Mouse (Mus musculus) limb, embryonic 13.5 days (tissue): ENCODE results near the gene Trmt61a. TPM values are rescaled to one million over a fixed set of nuclear protein-coding genes. Genes with fewer than 3 reads are reported as not detected.

Experiments
- ATAC-seq: fragments of 200-750 bp; cut with Nextera tagmentation; 2 replicates; pipeline ENCODE4 v1.8.0; 2017; ENCODE audit warnings: low read depth, moderate number of reproducible peaks, moderate TSS enrichment; ENCODE audit not compliant: low FRiP score
- H3K27ac ChIP-seq: fragments of 300-500 bp; sonication (generic); 2 replicates; pipeline ENCODE4 v1.5.1; 2015; ENCODE audit warnings: inconsistent platforms, mild to moderate bottlenecking, moderate library complexity
- H3K27me3 ChIP-seq: fragments of 300-500 bp; sonication (generic); 2 replicates; pipeline ENCODE4 v1.6.1; 2015; ENCODE audit warnings: mild to moderate bottlenecking, inconsistent platforms
- H3K36me3 ChIP-seq: fragments of 300-500 bp; sonication (generic); 2 replicates; pipeline ENCODE4 v1.6.1; 2015; ENCODE audit warnings: inconsistent platforms, mild to moderate bottlenecking, moderate library complexity
- H3K4me1 ChIP-seq: fragments of 300-500 bp; sonication (generic); 2 replicates; pipeline ENCODE4 v1.6.1; 2015; ENCODE audit warnings: inconsistent platforms
- H3K4me2 ChIP-seq: fragments of 300-500 bp; sonication (generic); replicated peaks from 2 replicates; pipeline ENCODE4 v1.6.1; 2015; ENCODE audit warnings: inconsistent platforms, mild to moderate bottlenecking, moderate library complexity
- H3K4me3 ChIP-seq: fragments of 300-500 bp; sonication (generic); 2 replicates; pipeline ENCODE4 v1.5.1; 2015; ENCODE audit warnings: moderate library complexity, mild to moderate bottlenecking, inconsistent platforms
- H3K9ac ChIP-seq: fragments of 300-500 bp; sonication (generic); 2 replicates; pipeline ENCODE4 v1.6.1; 2015; ENCODE audit warnings: mild to moderate bottlenecking, inconsistent platforms
- H3K9me3 ChIP-seq: fragments of 300-500 bp; sonication (generic); 2 replicates; pipeline ENCODE4 v1.6.1; 2016; ENCODE audit warnings: inconsistent platforms
- WGBS: fragments of 180-500 bp; shearing (Covaris S2); methylation state at CpG from one replicate; pipeline ENCODE4 v1.1.7; 2015; 5-methylcytosine and 5-hydroxymethylcytosine counted together
- polyA plus RNA-seq: library from polyadenylated mRNA; unstranded; fragments of >200 nt; fragmentation: Nextera tagmentation; extraction: Ambion mirVana; gene quantifications from 2 replicates; pipeline ENCODE4 v1.2.1, GENCODE M21; 2015

The Trmt61a gene
- polyA plus RNA-seq, 1 experiment from 2014 or later: 10.7 TPM

DNA sequence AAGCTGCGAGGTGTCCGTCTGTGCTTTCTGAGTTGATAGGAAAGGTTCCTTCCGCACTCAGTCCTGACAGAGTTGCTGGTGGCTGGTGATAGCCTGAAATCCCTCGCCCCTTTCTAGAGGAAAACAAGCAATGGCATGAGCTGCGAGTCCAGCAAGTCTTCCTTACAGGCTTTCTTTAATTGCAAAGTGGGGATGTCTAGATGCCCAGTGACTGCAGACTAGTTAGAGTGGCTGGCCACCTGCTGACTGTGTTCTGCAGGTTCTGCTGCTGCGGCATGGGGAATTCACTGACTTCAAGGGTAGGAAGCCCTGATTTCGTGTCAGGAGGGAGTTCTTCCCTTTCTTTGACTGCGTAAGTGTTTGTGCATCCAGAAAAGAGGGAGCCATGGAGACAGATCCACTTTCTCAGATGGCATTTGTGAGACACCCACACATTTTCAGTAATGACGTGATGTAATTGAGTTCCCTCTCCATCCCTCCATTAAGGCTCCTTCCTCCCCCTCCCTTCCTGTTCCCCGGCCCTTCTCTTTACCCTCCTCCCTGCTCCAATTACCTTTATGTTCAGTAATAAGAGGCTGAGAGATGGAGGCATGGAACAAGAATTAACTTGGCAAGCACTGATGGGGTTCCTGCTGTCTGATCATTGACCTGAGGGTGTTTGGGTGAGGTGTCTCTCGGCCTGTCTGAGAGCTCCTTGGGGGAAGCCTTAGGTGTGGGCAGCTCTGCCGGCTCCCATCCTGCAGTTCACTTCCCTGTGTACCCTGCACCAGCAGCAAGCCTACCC, 47.6 kb downstream of the Trmt61a start:
- Histone ChIP-seq H3K9ac (no peak overlapping the region), H3K4me2 (no peak overlapping the region), H3K27ac (no peak overlapping the region), H3K36me3 (peaks cover 62% of the 10 kb centered on the region), H3K27me3 (no peaks in the 10 kb centered on the region), H3K9me3 (no peaks in the 10 kb centered on the region), H3K4me1 (no peaks in the 10 kb centered on the region), H3K4me3 (no peak overlapping the region)
- ATAC-seq: no peak
- WGBS: 77% methylated on average over 12 of the region's 12 CpGs

DNA sequence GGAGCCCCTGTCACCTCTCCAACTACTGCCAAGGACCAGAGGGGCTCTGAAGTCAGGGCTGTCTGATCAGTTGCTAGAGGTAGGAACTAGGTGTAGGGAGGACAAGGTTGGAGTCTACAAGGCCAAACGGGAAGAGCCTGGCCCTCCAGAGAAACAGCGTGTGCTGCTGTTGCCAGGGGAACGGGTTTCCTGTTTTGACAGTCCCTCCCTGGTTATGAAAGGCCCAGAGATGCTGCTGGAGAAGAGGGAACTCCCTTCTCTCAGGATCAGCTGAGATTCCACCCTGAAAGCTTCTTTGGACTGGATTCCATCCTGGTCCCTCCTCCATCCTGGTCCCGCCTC, 48.2 kb downstream of the Trmt61a start:
- peaks cover 62% of the 10 kb centered on the region for H3K36me3 ChIP-seq
- H3K27me3 ChIP-seq: no peaks in the 10 kb centered on the region
- H3K4me1 ChIP-seq: no peaks in the 10 kb centered on the region
- no peak overlapping the region for H3K27ac ChIP-seq
- no peak overlapping the region for H3K4me3 ChIP-seq
- no peak for ATAC-seq
- no peaks in the 10 kb centered on the region for H3K9me3 ChIP-seq
- no peak overlapping the region for H3K9ac ChIP-seq
- no peak overlapping the region for H3K4me2 ChIP-seq
- WGBS: 67% methylated on average over 4 of the region's 4 CpGs

- WGBS: 90% methylated on average over 1 of the region's 1 CpGs
- H3K27ac ChIP-seq: no peak overlapping the region
Observed at GRCm38 (mm10) chr12:111727956-111728355, 50.1 kb downstream of the Trmt61a start.

DNA sequence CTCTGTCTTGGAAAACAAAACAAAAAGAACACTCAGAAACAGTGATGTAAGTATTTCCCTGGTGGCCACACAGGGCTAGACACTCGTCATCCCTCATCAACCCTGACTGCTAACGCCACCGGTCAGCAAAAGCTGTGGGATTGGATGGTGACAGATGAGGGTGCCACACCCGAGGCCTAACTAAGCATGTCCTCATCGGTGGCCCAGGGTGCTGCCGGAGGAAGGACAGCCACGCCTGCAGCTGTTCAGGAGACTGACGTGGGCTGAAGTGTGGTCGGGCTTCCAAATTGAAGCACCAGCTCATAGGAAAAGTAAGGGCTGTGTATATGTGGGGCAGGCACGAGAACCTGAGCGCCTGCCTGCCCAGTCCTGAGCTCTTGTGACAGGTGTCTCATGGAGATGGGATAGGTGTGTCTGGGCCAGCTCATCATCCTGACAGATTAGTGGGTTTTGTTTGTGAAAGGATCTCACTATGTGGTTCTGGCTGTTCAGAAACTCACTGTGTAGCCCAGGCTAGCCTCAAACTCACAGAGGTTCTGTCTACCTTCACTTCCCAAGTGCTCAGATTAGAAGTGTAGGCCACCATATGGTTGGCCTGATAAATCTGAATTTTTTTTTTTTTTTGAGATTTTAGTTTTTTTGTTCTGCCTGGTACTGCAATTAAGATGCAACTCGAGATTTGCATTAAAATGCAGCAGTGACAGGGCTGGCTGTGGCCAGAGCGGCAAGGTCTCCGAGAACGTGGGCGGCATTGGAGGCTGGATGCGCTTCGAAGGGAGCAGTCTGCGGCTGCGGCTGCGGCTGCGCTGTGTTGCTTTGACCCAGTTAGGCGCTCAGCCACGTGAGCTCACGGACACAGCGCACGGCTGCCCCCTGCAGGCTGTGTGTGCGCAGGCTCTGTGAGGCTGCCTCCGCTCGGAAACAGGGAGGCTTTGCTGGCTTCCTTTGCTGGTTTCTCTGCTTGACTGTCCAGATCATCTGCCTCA, 54.2 kb downstream of the Trmt61a start:
- H3K9ac ChIP-seq: no peak overlapping the region; the same call in 1 of the 2 replicates
- ATAC-seq: peak; percentile 82
- no peaks in the 10 kb centered on the region for H3K9me3 ChIP-seq
- peak overlapping the region; percentile 47 for H3K4me2 ChIP-seq
- 0 out of 2 replicates have a peak, but pooled peaks cover 3% of the 10 kb centered on the region for H3K4me1 ChIP-seq
- H3K27ac ChIP-seq: no peak overlapping the region
- H3K4me3 ChIP-seq: no peak overlapping the region
- no peaks in the 10 kb centered on the region for H3K27me3 ChIP-seq
- WGBS: 31% methylated on average over 30 of the region's 30 CpGs
- peaks cover 42% of the 10 kb centered on the region for H3K36me3 ChIP-seq

More at GRCm38 (mm10) chr12:111727956-111728355, 50.1 kb downstream of the Trmt61a start:
- Histone ChIP-seq H3K4me3 (no peak overlapping the region), H3K36me3 (peaks cover 69% of the 10 kb centered on the region), H3K4me1 (0 out of 2 replicates have a peak, but pooled peaks cover 3% of the 10 kb centered on the region), H3K9ac (no peak overlapping the region), H3K27me3 (no peaks in the 10 kb centered on the region), H3K4me2 (no peak overlapping the region), H3K9me3 (no peaks in the 10 kb centered on the region)
- ATAC-seq: no peak

GRCm38 (mm10) chr12:111732921-111733320, 55.0 kb downstream of the Trmt61a start:
- Histone ChIP-seq H3K4me1 (0 out of 2 replicates have a peak, but pooled peaks cover 3% of the 10 kb centered on the region), H3K27me3 (no peaks in the 10 kb centered on the region), H3K4me3 (no peak overlapping the region), H3K27ac (no peak overlapping the region), H3K9me3 (no peaks in the 10 kb centered on the region), H3K9ac (no peak overlapping the region; the same call in 1 of the 2 replicates), H3K36me3 (peaks cover 35% of the 10 kb centered on the region), H3K4me2 (no peak overlapping the region)
- 55% methylated on average over 5 of the region's 5 CpGs for WGBS
- no peak for ATAC-seq

Other genes starting within 250 kb of the Trmt61a start
- gene Tnfaip2, start 235.6 kb upstream of the Trmt61a start, polyA plus RNA-seq: 7.4 and 7.8 TPM in 2 replicates
- gene Gm266, start 192.3 kb upstream of the Trmt61a start, polyA plus RNA-seq: 9.0 and 9.1 TPM in 2 replicates
- 597 and 611 TPM in 2 replicates for gene Eif5, start 140.1 kb upstream of the Trmt61a start, polyA plus RNA-seq
- gene Mark3, start 103.6 kb upstream of the Trmt61a start, polyA plus RNA-seq: 40.3 and 43.8 TPM in 2 replicates
- gene Ckb, start 5.8 kb upstream of the Trmt61a start, polyA plus RNA-seq: 128 and 135 TPM in 2 replicates
- 62.7 and 63.0 TPM in 2 replicates for gene Bag5, start 35.2 kb downstream of the Trmt61a start, polyA plus RNA-seq
- gene Apopt1, start 35.2 kb downstream of the Trmt61a start, polyA plus RNA-seq: 60.8 and 61.0 TPM in 2 replicates
- 112 and 113 TPM in 2 replicates for gene Klc1, start 80.7 kb downstream of the Trmt61a start, polyA plus RNA-seq
- 7.2 and 11.0 TPM in 2 replicates for gene Xrcc3, start 135.8 kb downstream of the Trmt61a start, polyA plus RNA-seq
- 105 and 111 TPM in 2 replicates for gene Zfyve21, start 136.1 kb downstream of the Trmt61a start, polyA plus RNA-seq
- gene Ppp1r13b, start 230.0 kb downstream of the Trmt61a start, polyA plus RNA-seq: 12.0 and 13.2 TPM in 2 replicates